Mouse (Mus musculus) cerebellum, adult 2 months (tissue): Measurements from ENCODE around the gene Sdk1.

Experiments used
- CTCF ChIP-seq: fragments of 200-500 bp; IDR thresholded peaks from 2 replicates; pipeline ENCODE4 v1.5.1; 2011; ENCODE audit warnings: low read depth, mild to moderate bottlenecking, control low read depth, low read length, moderate library complexity, borderline replicate concordance; ENCODE audit not compliant: insufficient read depth
- POLR2A ChIP-seq: fragments of 200-500 bp; IDR thresholded peaks from 2 replicates; pipeline ENCODE4 v1.6.1; 2011; ENCODE audit warnings: low read length, control low read depth, borderline replicate concordance; ENCODE audit not compliant: insufficient read depth

GRCm38 (mm10) chr5:141902544-141903250 is 661.4 kb downstream of the Sdk1 start:
- no peak for TF ChIP-seq CTCF
- TF ChIP-seq POLR2A: no peak
